In genomic region chr8:107587995-107588780, GRCm38 (mm10) we compare ENCODE assay signal across 8 mouse cellular contexts. TPM values are rescaled to one million over a fixed set of nuclear protein-coding genes. Genes with fewer than 3 reads are reported as not detected.
DNase-seq lines count a peak whose midpoint lies in the region; ATAC-seq lines count a peak whose summit lies in the region.

Gene Psmd7, minus strand, starts transcription at chr8:107588464.

- H3K4me1 ChIP-seq in hindbrain, embryonic 15.5 days (replicated peaks) = peaks cover 19% of the 10 kb centered on the region

- WGBS in hindbrain, embryonic 15.5 days = 2% methylated on average over 64 of the region's 65 CpGs

- peaks cover 20% of the 10 kb centered on the region for H3K36me3 ChIP-seq in hindbrain, embryonic 15.5 days

- H3K4me2 ChIP-seq in hindbrain, embryonic 15.5 days = peak within 1 kb of the TSS; percentile 89

- no peaks in the 10 kb centered on the region for H3K27me3 ChIP-seq in hindbrain, embryonic 15.5 days

- peak; percentile 96 for ATAC-seq in hindbrain, embryonic 15.5 days (ENCODE audit: low FRiP score, low read depth)

- DNase-seq in R1 (ENCODE audit: low read depth, low spot score) = peak; percentile 97
- DNase-seq in cerebellum, postnatal 25 days = peak; percentile 96
- peak; percentile 93 to 95 for DNase-seq in frontal cortex, postnatal 36 days (ENCODE audit: low spot score in 2 of 2)
- peak; percentile 86 for DNase-seq in left cerebral cortex, adult 11 months (ENCODE audit: low spot score)
- peak; percentile 95 to 96 for DNase-seq in lung, postnatal 4 days
- peak; percentile 92 for DNase-seq in retina, postnatal 7 days (ENCODE audit: low read depth, low spot score)
- DNase-seq in urinary bladder, adult 2 months (ENCODE audit: low spot score) = peak; percentile 87

- H3K9ac ChIP-seq in hindbrain, embryonic 15.5 days = peak within 1 kb of the TSS; percentile 96

- peak within 1 kb of the TSS; percentile 93 for H3K27ac ChIP-seq in hindbrain, embryonic 15.5 days (replicated peaks)

- no peaks in the 10 kb centered on the region for H3K9me3 ChIP-seq in hindbrain, embryonic 15.5 days

- peak within 1 kb of the TSS; percentile 98 for H3K4me3 ChIP-seq in hindbrain, embryonic 15.5 days

RNA-seq across cellular contexts. Expression of gene Psmd7, which starts in this region (rescaled TPM):
- 234 and 236 TPM in 2 replicates for polyA plus RNA-seq in hindbrain, embryonic 15.5 days (2015; fragmentation: Nextera tagmentation; extraction: Ambion mirVana)
- polyA plus RNA-seq in urinary bladder, adult 2 months (2012; rRNA removed) = 107 and 113 TPM in 2 replicates

Comparison
In these comparisons a context has a peak if more than half of its experiments do, and no peak if none do; other contexts are left out.
1. Peak in every context shown above with its lines: DNase-seq, ATAC-seq, H3K4me3 ChIP-seq and H3K27ac ChIP-seq.